Mouse (Mus musculus) ES-E14 (cell line): ENCODE data around the gene Pcnp.

Experiments
- HCFC1 ChIP-seq: IDR thresholded peaks from 2 replicates; pipeline ENCODE4 v1.6.1; 2012; ENCODE audit warnings: low read length, inconsistent platforms, borderline replicate concordance; ENCODE audit not compliant: insufficient read depth
- ZNF384 ChIP-seq: IDR thresholded peaks from 2 replicates; pipeline ENCODE4 v1.6.1; 2012; ENCODE audit warnings: low read depth, low read length, inconsistent platforms

DNA sequence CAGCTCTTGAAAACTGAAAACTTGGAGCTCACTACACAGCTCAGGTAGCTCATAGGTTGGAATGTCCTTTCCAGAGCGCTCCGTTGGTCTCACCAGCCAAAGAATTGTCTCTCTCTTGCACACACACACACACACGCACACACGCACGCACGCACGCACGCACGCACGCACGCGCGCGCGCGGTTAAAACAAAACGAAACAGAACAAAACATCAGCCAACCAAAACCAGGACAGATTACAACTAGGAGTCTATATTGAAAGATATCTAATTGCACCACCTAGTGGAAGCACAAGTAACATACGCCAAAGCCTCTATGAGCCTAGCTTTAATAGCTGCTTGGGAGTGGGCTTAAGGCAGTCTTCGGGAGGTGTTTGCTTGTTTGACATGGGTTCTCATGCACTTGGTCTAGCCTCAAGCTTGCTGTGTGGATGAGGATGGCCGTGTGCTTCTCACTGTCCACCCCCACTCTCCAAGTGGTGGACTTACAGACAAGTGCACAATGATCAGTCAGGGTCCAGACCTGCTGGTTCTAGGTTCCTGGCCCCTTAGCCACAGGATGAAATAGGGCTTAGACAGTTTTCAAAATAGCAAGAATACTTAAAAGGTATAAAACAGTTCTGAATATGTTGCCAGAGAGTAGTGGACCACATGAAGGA is 34.9 kb upstream of the Pcnp start:
- TF ChIP-seq ZNF384 (no peak), HCFC1 (no peak)
